Mouse (Mus musculus): ENCODE results near the gene Olfr601. TPM values are rescaled to one million over a fixed set of nuclear protein-coding genes. Genes with fewer than 3 reads are reported as not detected.
"Not testable (repeated sequence)": the region's sequence is repeated elsewhere in the genome, so short reads cannot be mapped to it uniquely, and the experiment has no call there.

Olfr601 gene
- not detected in 2 replicates for polyA plus RNA-seq (2014; fragmentation: Nextera tagmentation; extraction: Ambion mirVana)

DNA sequence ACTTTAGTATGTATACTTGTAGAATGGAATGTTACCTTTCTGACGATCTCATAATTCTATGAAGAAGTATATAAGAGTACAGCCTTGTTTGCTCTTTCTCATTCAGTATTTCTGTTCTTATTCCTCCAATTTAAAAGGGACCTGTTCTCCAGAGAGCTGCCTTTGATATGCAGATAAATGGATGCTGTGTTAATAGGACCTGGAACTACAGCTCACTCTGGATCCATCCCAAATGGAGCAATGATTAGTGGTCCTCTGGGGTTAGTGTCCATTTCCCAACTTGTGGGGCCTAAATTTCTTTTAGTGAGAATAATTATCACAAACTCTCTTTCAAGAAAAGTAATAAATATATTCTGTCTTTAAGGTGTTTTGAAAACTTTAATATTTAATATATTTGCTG lies at the start of gene Olfr601:
Gene Olfr601 (minus strand): TSS at position 101 of the 400 bp plus-strand sequence.
- H3K36me3 ChIP-seq (ENCODE audit: control insufficient read depth, insufficient read depth, low read length): no peaks in the 10 kb centered on the region
- H3K9me3 ChIP-seq (ENCODE audit: control insufficient read depth, low read length): no peaks in the 10 kb centered on the region
- no peaks in the 10 kb centered on the region for H3K27me3 ChIP-seq (ENCODE audit: control insufficient read depth, insufficient read depth, low read length)
- H3K4me3 ChIP-seq (ENCODE audit: low read depth, low read length): no peak within 1 kb of the TSS
- no peak within 1 kb of the TSS for H3K27ac ChIP-seq (ENCODE audit: low read depth, low read length)
- WGBS: 87% methylated on average over 1 of the region's 1 CpGs
- no peak for DNase-seq (ENCODE audit: low spot score, missing footprints)
- H3K9ac ChIP-seq (ENCODE audit: low read length): no peak within 1 kb of the TSS
- H3K4me2 ChIP-seq: no peak within 1 kb of the TSS
- H3K4me1 ChIP-seq (ENCODE audit: control insufficient read depth, insufficient read depth, low read length): no peaks in the 10 kb centered on the region
- no peak for ATAC-seq (ENCODE audit: low FRiP score)

DNA sequence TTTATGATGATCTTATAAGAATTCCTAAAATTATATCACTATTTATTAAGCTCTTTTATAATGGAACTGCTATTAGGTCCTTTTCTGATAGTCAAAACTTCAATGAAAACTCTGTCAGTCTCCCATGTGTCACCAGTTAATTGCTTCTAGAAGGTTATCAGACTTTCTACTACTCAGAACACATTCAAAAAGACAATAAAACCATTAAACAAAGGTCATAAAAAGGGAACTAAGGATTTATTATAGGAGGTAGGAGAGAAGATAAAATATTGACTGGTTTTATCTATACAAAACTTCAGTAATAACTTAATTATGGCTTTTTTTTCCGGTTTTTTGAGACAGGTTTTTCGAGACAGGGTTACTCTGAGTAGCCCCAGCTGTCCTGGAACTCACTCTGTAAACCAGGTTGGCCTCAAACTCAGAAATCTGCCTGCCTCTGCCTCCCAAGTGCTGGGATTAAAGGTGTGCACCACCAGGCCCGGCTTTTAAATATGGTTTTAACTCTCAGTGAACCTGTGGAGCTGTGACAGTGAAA lies 44.1 kb upstream of the Olfr601 start:
- not testable (repeated sequence) for DNase-seq (ENCODE audit: low spot score, missing footprints); H3K9me3 ChIP-seq (ENCODE audit: control insufficient read depth, low read length); H3K36me3 ChIP-seq (ENCODE audit: control insufficient read depth, insufficient read depth, low read length); H3K4me3 ChIP-seq (ENCODE audit: low read depth, low read length); H3K27me3 ChIP-seq (ENCODE audit: control insufficient read depth, insufficient read depth, low read length); H3K27ac ChIP-seq (ENCODE audit: low read depth, low read length); ATAC-seq (ENCODE audit: low FRiP score); H3K4me1 ChIP-seq (ENCODE audit: control insufficient read depth, insufficient read depth, low read length); H3K4me2 ChIP-seq; H3K9ac ChIP-seq (ENCODE audit: low read length)
- WGBS: 72% methylated on average over 3 of the region's 3 CpGs

DNA sequence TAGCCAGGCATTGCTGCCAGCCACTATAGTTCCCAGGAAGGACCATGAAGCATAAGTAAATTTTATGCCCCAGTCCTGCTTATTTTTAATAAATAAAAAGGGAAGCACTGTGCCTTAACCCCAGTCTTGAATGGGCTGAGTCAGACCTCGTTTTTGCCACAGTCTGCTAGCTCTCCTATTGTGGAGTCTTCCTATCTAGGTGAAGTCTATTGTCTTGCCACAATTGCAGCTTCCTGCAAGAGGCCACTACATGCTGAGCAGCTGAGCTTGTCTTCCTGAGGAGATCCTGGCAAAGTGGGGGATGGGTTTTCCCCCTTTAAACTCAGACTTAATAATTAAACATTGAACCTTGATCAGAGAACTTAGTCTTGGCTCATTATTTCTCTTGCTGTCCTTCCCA lies 36.5 kb upstream of the Olfr601 start:
- no peaks in the 10 kb centered on the region for H3K9me3 ChIP-seq (ENCODE audit: control insufficient read depth, low read length)
- H3K27ac ChIP-seq (ENCODE audit: low read depth, low read length): no peak overlapping the region
- DNase-seq (ENCODE audit: low spot score, missing footprints) (no peak), ATAC-seq (ENCODE audit: low FRiP score) (no peak)
- no peak overlapping the region for H3K4me3 ChIP-seq (ENCODE audit: low read depth, low read length)
- 11% methylated on average over 1 of the region's 1 CpGs for whole genome bisulfite sequencing
- H3K4me2 ChIP-seq: no peak overlapping the region
- H3K9ac ChIP-seq (ENCODE audit: low read length): no peak overlapping the region
- no peaks in the 10 kb centered on the region for H3K4me1 ChIP-seq (ENCODE audit: control insufficient read depth, insufficient read depth, low read length)
- H3K27me3 ChIP-seq (ENCODE audit: control insufficient read depth, insufficient read depth, low read length): no peaks in the 10 kb centered on the region
- no peaks in the 10 kb centered on the region for H3K36me3 ChIP-seq (ENCODE audit: control insufficient read depth, insufficient read depth, low read length)

DNA sequence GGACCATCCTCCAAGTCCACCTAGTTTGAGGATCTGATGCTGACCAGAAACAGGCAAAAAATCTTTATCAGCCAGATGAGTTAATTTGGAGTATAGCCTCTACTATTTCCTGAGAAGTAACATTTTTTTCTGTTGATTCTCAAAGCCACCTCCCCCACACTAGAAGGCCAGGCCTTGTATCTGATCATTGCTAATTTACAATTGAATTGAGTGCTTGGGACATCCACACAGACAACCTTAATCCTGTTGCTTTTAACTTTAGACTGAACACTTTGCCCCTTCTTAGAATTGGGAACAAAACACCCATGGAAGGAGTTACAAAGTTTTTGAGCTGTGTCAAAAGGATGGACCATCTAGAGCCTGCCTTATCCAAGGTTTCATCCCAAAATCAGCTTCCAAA lies 35.3 kb upstream of the Olfr601 start:
- H3K4me3 ChIP-seq (ENCODE audit: low read depth, low read length): no peak overlapping the region
- ATAC-seq (ENCODE audit: low FRiP score) (no peak), DNase-seq (ENCODE audit: low spot score, missing footprints) (no peak)
- H3K9me3 ChIP-seq (ENCODE audit: control insufficient read depth, low read length): no peaks in the 10 kb centered on the region
- no peaks in the 10 kb centered on the region for H3K27me3 ChIP-seq (ENCODE audit: control insufficient read depth, insufficient read depth, low read length)
- no peak overlapping the region for H3K27ac ChIP-seq (ENCODE audit: low read depth, low read length)
- H3K36me3 ChIP-seq (ENCODE audit: control insufficient read depth, insufficient read depth, low read length): no peaks in the 10 kb centered on the region
- H3K4me2 ChIP-seq: no peak overlapping the region
- no peak overlapping the region for H3K9ac ChIP-seq (ENCODE audit: low read length)
- H3K4me1 ChIP-seq (ENCODE audit: control insufficient read depth, insufficient read depth, low read length): no peaks in the 10 kb centered on the region

DNA sequence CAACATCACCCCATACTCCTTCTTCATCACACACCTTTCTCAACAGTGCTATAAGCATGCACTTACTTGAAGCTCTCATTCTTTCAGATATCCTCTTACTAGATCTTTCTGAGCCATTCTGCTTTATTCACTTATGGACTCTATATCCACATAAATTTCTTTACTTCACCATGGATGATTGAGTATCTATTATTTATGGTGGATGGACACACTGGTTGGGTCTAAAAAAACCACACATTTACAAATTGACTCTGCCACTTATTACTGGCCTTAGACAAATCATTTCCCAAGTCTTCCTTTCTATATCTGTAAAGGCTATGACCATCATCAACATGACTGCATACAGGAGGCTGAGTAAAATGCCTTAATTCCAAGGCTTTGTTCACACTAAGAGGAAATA lies 23.6 kb upstream of the Olfr601 start, which contains the start of gene Olfr603:
Gene Olfr603 (minus strand): TSS at position 101 of the 400 bp plus-strand sequence.
- Histone ChIP-seq H3K4me1 (ENCODE audit: control insufficient read depth, insufficient read depth, low read length) (no peaks in the 10 kb centered on the region), H3K4me2 (no peak within 1 kb of the TSS), H3K4me3 (ENCODE audit: low read depth, low read length) (no peak within 1 kb of the TSS), H3K9me3 (ENCODE audit: control insufficient read depth, low read length) (no peaks in the 10 kb centered on the region), H3K36me3 (ENCODE audit: control insufficient read depth, insufficient read depth, low read length) (no peaks in the 10 kb centered on the region), H3K9ac (ENCODE audit: low read length) (no peak within 1 kb of the TSS), H3K27ac (ENCODE audit: low read depth, low read length) (no peak within 1 kb of the TSS), H3K27me3 (ENCODE audit: control insufficient read depth, insufficient read depth, low read length) (no peaks in the 10 kb centered on the region)
- DNase-seq (ENCODE audit: low spot score, missing footprints): no peak
- no peak for ATAC-seq (ENCODE audit: low FRiP score)

DNA sequence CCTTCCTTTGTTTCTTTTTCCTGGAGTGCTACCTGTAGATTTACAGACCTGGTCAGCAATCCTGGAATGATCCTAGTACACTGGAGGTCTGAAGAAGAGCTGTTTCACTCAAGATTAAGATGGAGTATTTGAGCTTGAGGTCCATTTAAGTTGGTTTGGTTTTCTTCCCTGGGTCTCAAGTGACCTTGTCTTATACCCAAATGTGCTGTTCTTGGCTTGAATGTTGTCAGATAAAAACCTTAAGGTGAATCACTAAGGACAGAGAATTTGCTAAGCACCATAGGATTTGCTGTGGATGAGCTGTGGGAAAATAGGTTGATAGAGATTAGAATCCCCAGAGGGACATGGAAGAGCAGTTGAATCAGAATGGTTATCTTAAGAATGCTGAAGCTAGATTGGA lies 12.9 kb downstream of the Olfr601 start, which contains the start of gene Olfr600:
Gene Olfr600 (minus strand): TSS at position 101 of the 400 bp plus-strand sequence.
- no peak within 1 kb of the TSS for H3K9ac ChIP-seq (ENCODE audit: low read length)
- no peaks in the 10 kb centered on the region for H3K27me3 ChIP-seq (ENCODE audit: control insufficient read depth, insufficient read depth, low read length)
- no peaks in the 10 kb centered on the region for H3K36me3 ChIP-seq (ENCODE audit: control insufficient read depth, insufficient read depth, low read length)
- H3K27ac ChIP-seq (ENCODE audit: low read depth, low read length): no peak within 1 kb of the TSS
- no peak within 1 kb of the TSS for H3K4me3 ChIP-seq (ENCODE audit: low read depth, low read length)
- DNase-seq (ENCODE audit: low spot score, missing footprints) (no peak), ATAC-seq (ENCODE audit: low FRiP score) (no peak)
- no peak within 1 kb of the TSS for H3K4me2 ChIP-seq
- H3K4me1 ChIP-seq (ENCODE audit: control insufficient read depth, insufficient read depth, low read length): no peaks in the 10 kb centered on the region
- no peaks in the 10 kb centered on the region for H3K9me3 ChIP-seq (ENCODE audit: control insufficient read depth, low read length)

DNA sequence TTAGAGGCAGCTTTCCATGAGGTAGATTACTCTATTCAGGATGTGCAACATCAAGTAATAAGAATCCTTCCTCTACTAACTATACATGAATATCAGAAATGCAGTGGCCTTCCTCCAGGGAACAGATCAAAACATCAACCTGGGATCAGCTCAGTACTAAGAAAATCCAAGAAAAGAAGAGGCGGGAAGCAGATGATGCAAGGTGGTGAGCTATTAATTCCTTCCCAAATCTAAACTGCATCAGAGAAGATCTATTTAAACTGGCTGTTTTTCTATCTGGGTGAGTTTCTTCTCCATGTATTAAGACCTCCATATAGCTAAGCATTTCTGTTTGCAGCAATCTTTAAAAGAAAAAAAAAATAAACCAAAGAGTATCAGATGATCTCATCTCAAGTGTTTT lies 26.8 kb downstream of the Olfr601 start, which contains the start of gene Olfr599:
Gene Olfr599 (plus strand): TSS at position 301 of the 400 bp plus-strand sequence.
- Histone ChIP-seq H3K4me2 (no peak within 1 kb of the TSS), H3K27ac (ENCODE audit: low read depth, low read length) (no peak within 1 kb of the TSS), H3K4me1 (ENCODE audit: control insufficient read depth, insufficient read depth, low read length) (no peaks in the 10 kb centered on the region), H3K4me3 (ENCODE audit: low read depth, low read length) (no peak within 1 kb of the TSS), H3K27me3 (ENCODE audit: control insufficient read depth, insufficient read depth, low read length) (no peaks in the 10 kb centered on the region), H3K9ac (ENCODE audit: low read length) (no peak within 1 kb of the TSS), H3K36me3 (ENCODE audit: control insufficient read depth, insufficient read depth, low read length) (no peaks in the 10 kb centered on the region), H3K9me3 (ENCODE audit: control insufficient read depth, low read length) (no peaks in the 10 kb centered on the region)
- ATAC-seq (ENCODE audit: low FRiP score) (no peak), DNase-seq (ENCODE audit: low spot score, missing footprints) (no peak)
- WGBS: 84% methylated on average over 1 of the region's 1 CpGs

DNA sequence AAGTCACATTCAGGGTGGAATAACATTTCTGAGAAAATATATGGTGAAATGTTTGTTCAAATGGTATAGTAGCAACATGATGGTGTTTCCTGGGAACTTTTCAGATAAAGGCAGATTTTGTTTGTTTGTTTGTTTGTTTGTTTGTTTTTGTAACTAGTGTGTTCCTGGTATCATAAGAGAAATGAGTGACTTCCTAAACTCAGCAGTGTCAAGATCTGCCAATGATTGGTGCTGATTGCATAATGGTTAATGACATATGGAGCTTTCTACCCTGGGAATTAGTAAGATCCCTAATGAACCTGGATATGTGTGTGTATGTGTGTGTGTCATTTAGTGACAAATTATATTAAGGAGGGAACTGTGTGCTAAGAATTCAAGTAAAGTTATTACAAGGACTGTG lies 39.2 kb downstream of the Olfr601 start, which contains the start of gene Olfr598:
Gene Olfr598 (plus strand): TSS at position 301 of the 400 bp plus-strand sequence.
- Histone ChIP-seq H3K4me2 (no peak within 1 kb of the TSS), H3K36me3 (ENCODE audit: control insufficient read depth, insufficient read depth, low read length) (no peaks in the 10 kb centered on the region), H3K27me3 (ENCODE audit: control insufficient read depth, insufficient read depth, low read length) (no peaks in the 10 kb centered on the region), H3K4me1 (ENCODE audit: control insufficient read depth, insufficient read depth, low read length) (no peaks in the 10 kb centered on the region), H3K9me3 (ENCODE audit: control insufficient read depth, low read length) (no peaks in the 10 kb centered on the region), H3K4me3 (ENCODE audit: low read depth, low read length) (no peak within 1 kb of the TSS), H3K27ac (ENCODE audit: low read depth, low read length) (no peak within 1 kb of the TSS), H3K9ac (ENCODE audit: low read length) (no peak within 1 kb of the TSS)
- ATAC-seq (ENCODE audit: low FRiP score) (no peak), DNase-seq (ENCODE audit: low spot score, missing footprints) (no peak)

DNA sequence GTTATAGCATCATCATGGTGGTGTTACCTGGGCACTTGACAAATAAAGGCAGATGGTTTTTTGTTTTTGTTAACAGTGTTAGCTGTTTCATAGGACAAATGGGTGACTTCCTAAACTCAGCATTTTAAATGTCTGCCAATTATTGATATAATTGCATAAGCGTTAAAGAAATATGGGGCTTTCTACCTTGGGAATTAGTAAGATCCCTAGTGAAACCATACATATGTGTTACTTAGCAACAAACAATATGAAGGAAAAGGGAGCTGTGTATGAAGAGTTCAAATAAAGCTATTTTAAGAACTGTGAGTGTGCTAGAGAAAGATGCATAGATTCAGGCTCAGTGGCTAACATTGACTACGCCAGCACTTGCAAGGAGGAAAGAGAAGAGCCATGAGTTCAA lies 46.4 kb downstream of the Olfr601 start, which contains the start of gene Olfr597:
Gene Olfr597 (plus strand): TSS at position 301 of the 400 bp plus-strand sequence.
- not testable (repeated sequence) for H3K4me2 ChIP-seq; H3K27ac ChIP-seq (ENCODE audit: low read depth, low read length); H3K4me1 ChIP-seq (ENCODE audit: control insufficient read depth, insufficient read depth, low read length); DNase-seq (ENCODE audit: low spot score, missing footprints); H3K9me3 ChIP-seq (ENCODE audit: control insufficient read depth, low read length); H3K27me3 ChIP-seq (ENCODE audit: control insufficient read depth, insufficient read depth, low read length); ATAC-seq (ENCODE audit: low FRiP score); H3K9ac ChIP-seq (ENCODE audit: low read length); H3K4me3 ChIP-seq (ENCODE audit: low read depth, low read length); H3K36me3 ChIP-seq (ENCODE audit: control insufficient read depth, insufficient read depth, low read length)
- 90% methylated on average over 2 of the region's 2 CpGs for WGBS

Measured in midbrain, embryonic 11.5 days (tissue).